Mouse (Mus musculus) hindbrain, embryonic 15.5 days (tissue): ENCODE results near the gene Elmsan1. TPM values are rescaled to one million over a fixed set of nuclear protein-coding genes. Genes with fewer than 3 reads are reported as not detected.
A peak's percentile ranks its signal among the peaks of the same experiment; 100 is the strongest.

ENCODE experiments used
- ATAC-seq: fragments of 200-750 bp; cut with Nextera tagmentation; 2 replicates; pipeline ENCODE4 v1.8.0; 2017; ENCODE audit warnings: low read depth, moderate number of reproducible peaks, moderate TSS enrichment; ENCODE audit not compliant: low FRiP score
- H3K27ac ChIP-seq: fragments of 300-500 bp; sonication (generic); replicated peaks from 2 replicates; pipeline ENCODE4 v1.5.1; 2015; ENCODE audit warnings: mild to moderate bottlenecking, inconsistent platforms
- H3K27me3 ChIP-seq: fragments of 300-500 bp; sonication (generic); 2 replicates; pipeline ENCODE4 v1.6.1; 2015; ENCODE audit warnings: control low read depth, inconsistent platforms
- H3K36me3 ChIP-seq: fragments of 300-500 bp; sonication (generic); 2 replicates; pipeline ENCODE4 v1.6.1; 2015; ENCODE audit warnings: control low read depth, inconsistent platforms
- H3K4me1 ChIP-seq: fragments of 300-500 bp; sonication (generic); replicated peaks from 2 replicates; pipeline ENCODE4 v1.6.1; 2015; ENCODE audit warnings: control low read depth, inconsistent platforms
- H3K4me2 ChIP-seq: fragments of 300-500 bp; sonication (generic); 2 replicates; pipeline ENCODE4 v1.6.1; 2015; ENCODE audit warnings: moderate library complexity, mild to moderate bottlenecking, inconsistent platforms
- H3K4me3 ChIP-seq: fragments of 300-500 bp; sonication (generic); 2 replicates; pipeline ENCODE4 v1.5.1; 2015; ENCODE audit warnings: mild to moderate bottlenecking, inconsistent platforms
- H3K9ac ChIP-seq: fragments of 300-500 bp; sonication (generic); 2 replicates; pipeline ENCODE4 v1.6.1; 2015; ENCODE audit warnings: inconsistent platforms
- H3K9me3 ChIP-seq: fragments of 300-500 bp; sonication (generic); 2 replicates; pipeline ENCODE4 v1.6.1; 2016; ENCODE audit warnings: control low read depth, inconsistent platforms
- WGBS: fragments of 180-500 bp; shearing (Covaris S2); methylation state at CpG from one replicate; pipeline ENCODE4 v1.1.7; 2015; 5-methylcytosine and 5-hydroxymethylcytosine counted together
- polyA plus RNA-seq: library from polyadenylated mRNA; unstranded; fragments of >200 nt; fragmentation: Nextera tagmentation; extraction: Ambion mirVana; gene quantifications from 2 replicates; pipeline ENCODE4 v1.2.1, GENCODE M21; 2015

Gene Elmsan1
- polyA plus RNA-seq, 1 experiment from 2014 or later, result 4.5 TPM

DNA sequence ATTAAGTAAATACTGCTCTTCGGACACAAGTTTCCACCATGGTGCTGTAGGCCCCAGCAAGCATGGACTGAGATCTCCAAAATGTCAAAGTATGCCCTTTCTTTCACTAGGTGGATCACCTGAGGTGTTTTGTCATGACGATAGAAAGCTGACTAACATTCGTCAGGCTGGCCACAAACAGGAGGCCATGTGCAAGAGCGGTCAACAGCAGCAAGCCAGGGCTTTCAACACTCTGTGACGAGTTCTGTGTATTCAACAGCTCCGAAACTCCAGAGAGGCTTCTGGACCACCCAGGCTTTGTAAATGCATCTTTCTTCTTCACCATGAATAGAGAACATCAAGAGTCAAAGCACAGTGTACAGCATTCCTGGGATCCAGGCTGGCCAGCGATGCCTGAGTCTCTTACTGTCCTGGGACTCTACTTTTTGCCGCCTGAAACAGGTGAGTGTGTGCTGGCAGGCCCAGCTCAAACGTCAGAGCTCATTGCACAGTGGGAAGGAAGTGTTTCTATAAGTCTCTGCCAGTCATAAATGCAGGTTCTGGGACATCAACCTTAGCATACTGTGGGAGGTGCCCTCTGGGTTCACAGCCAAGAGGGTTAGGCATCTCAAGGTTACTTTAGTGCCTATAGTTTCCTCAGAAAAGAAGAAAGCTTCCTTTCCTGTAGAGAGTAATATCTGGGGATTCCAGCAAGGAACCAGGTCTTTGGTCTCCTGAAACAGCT lies 7.6 kb upstream of the Elmsan1 start:
- 82% methylated on average over 9 of the region's 9 CpGs for whole genome bisulfite sequencing
- Histone ChIP-seq H3K4me2 (no peak overlapping the region), H3K4me3 (no peak overlapping the region), H3K27me3 (no peaks in the 10 kb centered on the region), H3K36me3 (no peaks in the 10 kb centered on the region), H3K9me3 (no peaks in the 10 kb centered on the region), H3K9ac (no peak overlapping the region), H3K27ac (no peak overlapping the region), H3K4me1 (peaks cover 9% of the 10 kb centered on the region)
- ATAC-seq, result no peak

DNA sequence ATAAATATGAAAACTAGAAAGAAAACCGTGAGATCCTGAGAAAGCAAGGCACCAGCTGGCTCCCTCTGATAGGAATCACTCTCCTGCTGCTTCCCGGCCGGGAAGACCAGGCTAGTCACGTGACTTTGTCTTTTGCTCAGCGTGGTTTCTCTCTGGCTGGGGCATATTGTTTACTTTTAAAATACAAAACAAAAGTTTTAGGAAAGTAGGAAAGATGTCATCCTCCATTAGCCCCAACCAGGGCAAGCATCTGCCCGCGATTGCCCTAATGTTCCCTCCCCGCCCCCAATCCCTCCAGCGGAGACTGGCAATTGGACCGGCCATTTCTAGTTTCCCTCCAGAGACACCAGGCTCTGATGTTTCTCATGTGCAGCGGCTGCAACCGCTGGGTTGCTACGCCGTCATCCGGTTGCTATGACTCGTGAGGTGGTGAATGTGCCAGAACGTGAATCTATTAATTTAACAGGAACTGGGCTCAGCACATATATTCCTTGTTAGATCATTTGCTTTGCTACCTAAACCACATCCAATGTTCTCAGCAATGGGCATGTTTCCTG lies 3.8 kb upstream of the Elmsan1 start:
- peak; percentile 29; the same call in 1 of the 2 replicates for ATAC-seq
- Histone ChIP-seq H3K36me3 (no peaks in the 10 kb centered on the region), H3K9me3 (no peaks in the 10 kb centered on the region), H3K27ac (peak overlapping the region; percentile 5), H3K4me1 (peaks cover 34% of the 10 kb centered on the region), H3K4me2 (peak overlapping the region; percentile 52), H3K4me3 (peak overlapping the region; percentile 28), H3K9ac (no peak overlapping the region), H3K27me3 (no peaks in the 10 kb centered on the region)
- 1% methylated on average over 17 of the region's 17 CpGs for WGBS

DNA sequence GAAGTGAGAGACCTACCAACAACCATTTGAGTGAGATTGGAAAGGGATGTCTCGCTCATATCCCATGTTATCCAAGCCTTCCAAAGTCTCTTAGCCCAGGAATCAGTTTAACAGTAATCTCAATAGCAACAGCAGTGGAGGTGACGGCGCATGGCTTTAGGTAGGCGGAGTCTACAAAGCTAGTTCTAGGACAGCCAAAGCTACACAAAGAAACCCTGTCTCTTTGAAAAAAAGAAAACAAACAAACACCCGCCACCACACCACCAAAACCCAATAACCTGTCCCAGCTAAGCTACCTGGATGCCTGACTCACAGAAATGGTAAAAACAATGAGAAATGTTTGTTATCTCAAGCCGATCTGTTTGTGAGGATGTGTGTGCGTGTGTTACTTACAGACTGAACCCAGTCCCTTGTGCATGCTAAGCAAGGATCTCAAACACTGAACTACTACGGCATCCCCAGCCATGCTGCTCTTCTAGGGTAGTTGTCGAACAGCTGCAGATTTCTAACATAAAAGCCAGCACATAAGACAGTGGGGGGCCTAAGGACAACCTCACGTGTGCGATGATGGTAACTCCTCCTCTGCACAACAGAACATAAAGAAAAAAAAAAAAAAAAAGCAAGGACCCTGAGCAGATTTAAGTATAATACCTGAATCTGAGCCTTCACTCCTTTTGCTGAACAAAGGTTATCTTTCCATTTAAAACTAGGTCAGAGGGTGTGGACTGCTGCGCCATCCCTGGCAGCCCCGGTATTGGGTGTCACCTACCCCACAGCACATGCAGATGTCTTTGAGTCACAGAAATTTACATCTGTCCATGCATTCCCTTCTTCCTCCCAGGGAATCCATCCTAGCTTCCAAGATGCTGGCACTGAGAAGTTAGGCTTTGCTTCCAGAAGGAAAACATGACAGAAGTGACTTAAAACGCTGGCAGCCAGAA lies 2.5 kb upstream of the Elmsan1 start:
- Histone ChIP-seq H3K9me3 (no peaks in the 10 kb centered on the region), H3K4me2 (no peak overlapping the region), H3K27ac (no peak overlapping the region), H3K27me3 (no peaks in the 10 kb centered on the region), H3K36me3 (no peaks in the 10 kb centered on the region), H3K4me3 (no peak overlapping the region), H3K4me1 (peaks cover 42% of the 10 kb centered on the region), H3K9ac (no peak overlapping the region)
- WGBS, result 73% methylated on average over 14 of the region's 14 CpGs
- no peak for ATAC-seq

DNA sequence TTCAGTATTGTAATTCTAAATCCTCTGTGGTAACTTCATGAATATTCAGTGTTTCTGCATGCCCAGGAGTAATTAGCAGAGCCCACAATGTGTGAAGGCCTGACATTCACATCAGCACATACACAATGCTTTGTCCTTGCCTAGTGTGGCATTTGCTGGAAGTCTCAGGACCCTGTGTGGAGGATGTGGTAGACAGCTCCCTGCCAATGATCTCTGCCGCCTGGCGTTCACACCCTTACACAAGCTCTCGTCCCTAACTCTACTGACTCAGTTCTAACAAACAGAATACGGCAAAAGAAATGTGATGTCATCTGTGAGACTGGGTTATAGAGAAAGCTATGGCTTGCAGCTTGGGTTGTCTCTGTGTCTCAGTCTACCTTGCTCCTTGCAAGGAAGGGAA lies 1.8 kb upstream of the Elmsan1 start:
- no peak overlapping the region for H3K4me3 ChIP-seq
- no peaks in the 10 kb centered on the region for H3K36me3 ChIP-seq
- H3K27ac ChIP-seq, result no peak overlapping the region
- WGBS, result 43% methylated on average over 4 of the region's 4 CpGs
- no peaks in the 10 kb centered on the region for H3K27me3 ChIP-seq
- no peak for ATAC-seq
- H3K4me1 ChIP-seq, result peaks cover 46% of the 10 kb centered on the region
- no peak overlapping the region for H3K4me2 ChIP-seq
- no peaks in the 10 kb centered on the region for H3K9me3 ChIP-seq
- H3K9ac ChIP-seq, result no peak overlapping the region

GRCm38 (mm10) chr12:84219121-84219561 lies 460 bp upstream of the Elmsan1 start:
- peak; percentile 27 for ATAC-seq
- WGBS, result 3% methylated on average over 14 of the region's 14 CpGs
- Histone ChIP-seq H3K27me3 (no peaks in the 10 kb centered on the region), H3K4me1 (peaks cover 49% of the 10 kb centered on the region), H3K36me3 (no peaks in the 10 kb centered on the region), H3K4me2 (peak overlapping the region; percentile 99), H3K9me3 (no peaks in the 10 kb centered on the region), H3K27ac (peak overlapping the region; percentile 74), H3K4me3 (peak overlapping the region; percentile 77), H3K9ac (peak overlapping the region; percentile 67)

GRCm38 (mm10) chr12:84217508-84218131 lies 1.1 kb downstream of the Elmsan1 start:
- peak; percentile 52; the same call in 1 of the 2 replicates for ATAC-seq
- Histone ChIP-seq H3K4me2 (peak overlapping the region; percentile 99), H3K27ac (peak overlapping the region; percentile 74), H3K4me1 (peaks cover 47% of the 10 kb centered on the region), H3K4me3 (peak overlapping the region; percentile 77), H3K27me3 (no peaks in the 10 kb centered on the region), H3K9ac (peak overlapping the region; percentile 67), H3K36me3 (no peaks in the 10 kb centered on the region), H3K9me3 (no peaks in the 10 kb centered on the region)
- 4% methylated on average over 21 of the region's 21 CpGs for WGBS

GRCm38 (mm10) chr12:84217111-84217507 lies 1.6 kb downstream of the Elmsan1 start:
- no peak for ATAC-seq
- Histone ChIP-seq H3K9ac (no peak overlapping the region), H3K4me2 (peak overlapping the region; percentile 99), H3K27ac (no peak overlapping the region), H3K4me3 (peak overlapping the region; percentile 77; the same call in 1 of the 2 replicates), H3K4me1 (peaks cover 42% of the 10 kb centered on the region), H3K36me3 (no peaks in the 10 kb centered on the region), H3K9me3 (no peaks in the 10 kb centered on the region), H3K27me3 (no peaks in the 10 kb centered on the region)
- 26% methylated on average over 4 of the region's 4 CpGs for WGBS

DNA sequence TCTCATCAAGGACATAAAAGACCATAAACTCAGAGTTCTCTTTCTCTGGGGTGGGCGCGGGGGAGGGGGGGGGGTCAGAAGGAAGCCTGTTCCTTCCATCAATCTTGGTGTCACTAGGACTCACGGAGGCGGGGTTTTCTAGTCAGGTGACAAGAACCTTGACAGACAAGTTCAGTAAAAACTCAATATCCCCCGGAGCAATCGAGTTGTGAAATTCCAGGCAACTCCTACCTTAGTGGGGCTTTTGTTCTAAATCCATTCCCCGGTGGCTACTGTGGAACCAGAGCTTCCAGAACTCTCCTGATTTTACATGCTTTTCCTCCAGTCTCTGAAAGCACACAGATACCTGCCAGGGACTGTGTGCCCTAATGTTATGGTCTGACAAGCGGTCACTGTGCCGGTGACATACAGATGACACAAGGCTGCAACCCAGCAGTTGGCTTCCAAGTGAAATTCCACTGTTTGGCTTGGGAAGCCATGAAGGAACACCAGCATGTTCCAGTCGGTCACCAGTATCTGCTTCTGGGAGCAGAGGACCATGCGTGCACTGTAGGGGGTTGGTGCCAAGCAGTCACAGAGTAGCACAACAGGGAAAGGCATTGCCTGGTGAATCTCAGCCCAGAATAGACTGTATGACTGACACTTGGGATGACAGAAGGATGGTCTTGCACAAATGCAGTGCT lies 2.8 kb downstream of the Elmsan1 start:
- WGBS, result 64% methylated on average over 10 of the region's 11 CpGs
- no peak overlapping the region for H3K27ac ChIP-seq
- no peaks in the 10 kb centered on the region for H3K27me3 ChIP-seq
- H3K9ac ChIP-seq, result no peak overlapping the region
- peaks cover 41% of the 10 kb centered on the region for H3K4me1 ChIP-seq
- no peaks in the 10 kb centered on the region for H3K9me3 ChIP-seq
- ATAC-seq, result no peak
- no peak overlapping the region for H3K4me3 ChIP-seq
- no peak overlapping the region for H3K4me2 ChIP-seq
- no peaks in the 10 kb centered on the region for H3K36me3 ChIP-seq

DNA sequence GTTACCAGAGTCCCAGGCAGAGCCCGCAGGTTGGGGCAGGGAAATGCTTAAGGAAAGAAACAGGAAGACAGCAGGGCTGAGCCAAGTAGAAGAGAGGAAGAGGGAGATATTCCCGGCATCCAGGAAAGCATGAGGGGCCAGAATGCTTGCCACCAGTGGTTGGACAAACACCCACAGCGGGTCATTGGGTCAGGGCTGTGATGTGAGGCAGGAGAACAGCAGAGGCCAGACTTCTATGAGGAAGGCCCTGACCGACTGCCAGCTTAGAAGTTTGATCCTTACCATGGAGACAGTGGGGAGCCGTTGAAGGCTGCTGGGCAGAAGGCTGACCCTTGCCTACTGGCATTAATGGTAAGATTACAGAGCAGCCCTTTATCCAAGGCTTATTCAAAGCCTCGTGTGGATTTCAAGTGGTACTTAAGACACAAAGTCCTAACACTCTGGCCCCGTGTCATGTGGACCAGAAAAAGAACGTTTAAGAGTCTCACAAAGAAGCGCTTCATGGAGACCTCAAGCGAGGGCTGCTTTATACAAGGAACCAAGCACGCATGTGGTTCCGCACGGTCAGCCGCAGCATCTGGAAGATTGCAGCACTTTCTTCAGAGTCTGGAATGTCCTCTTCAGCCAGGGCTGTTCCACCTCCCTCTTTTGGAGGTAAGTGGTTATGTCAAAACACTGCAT lies 4.0 kb downstream of the Elmsan1 start:
- Histone ChIP-seq H3K4me1 (peaks cover 33% of the 10 kb centered on the region), H3K9ac (no peak overlapping the region), H3K4me3 (no peak overlapping the region), H3K27ac (no peak overlapping the region), H3K27me3 (no peaks in the 10 kb centered on the region), H3K36me3 (no peaks in the 10 kb centered on the region), H3K4me2 (no peak overlapping the region), H3K9me3 (no peaks in the 10 kb centered on the region)
- no peak for ATAC-seq
- 62% methylated on average over 14 of the region's 14 CpGs for WGBS

DNA sequence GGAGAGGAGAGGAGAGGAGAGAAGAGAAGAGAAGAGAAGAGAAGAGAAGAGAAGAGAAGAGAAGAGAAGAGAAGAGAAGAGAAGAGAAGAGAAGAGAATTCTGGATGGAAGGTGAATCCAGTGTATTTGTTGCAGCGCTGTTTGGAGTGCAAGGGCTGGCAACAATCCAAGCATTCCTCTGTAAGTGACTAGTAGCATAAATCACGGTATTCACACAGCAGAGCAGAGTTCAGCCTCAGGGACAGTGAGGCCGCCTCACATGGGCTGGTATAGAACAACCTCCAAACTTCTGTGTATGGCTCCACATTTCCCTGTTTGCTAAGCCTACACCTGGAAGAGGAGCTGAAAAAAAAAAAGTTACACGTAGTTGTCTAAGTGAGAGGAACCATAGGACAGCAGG lies 6.4 kb downstream of the Elmsan1 start:
- Histone ChIP-seq H3K4me3 (no peak overlapping the region), H3K9ac (no peak overlapping the region), H3K36me3 (no peaks in the 10 kb centered on the region), H3K4me2 (no peak overlapping the region), H3K4me1 (peaks cover 13% of the 10 kb centered on the region), H3K27ac (no peak overlapping the region), H3K9me3 (no peaks in the 10 kb centered on the region), H3K27me3 (no peaks in the 10 kb centered on the region)
- 32% methylated on average over 4 of the region's 4 CpGs for WGBS
- ATAC-seq, result no peak

DNA sequence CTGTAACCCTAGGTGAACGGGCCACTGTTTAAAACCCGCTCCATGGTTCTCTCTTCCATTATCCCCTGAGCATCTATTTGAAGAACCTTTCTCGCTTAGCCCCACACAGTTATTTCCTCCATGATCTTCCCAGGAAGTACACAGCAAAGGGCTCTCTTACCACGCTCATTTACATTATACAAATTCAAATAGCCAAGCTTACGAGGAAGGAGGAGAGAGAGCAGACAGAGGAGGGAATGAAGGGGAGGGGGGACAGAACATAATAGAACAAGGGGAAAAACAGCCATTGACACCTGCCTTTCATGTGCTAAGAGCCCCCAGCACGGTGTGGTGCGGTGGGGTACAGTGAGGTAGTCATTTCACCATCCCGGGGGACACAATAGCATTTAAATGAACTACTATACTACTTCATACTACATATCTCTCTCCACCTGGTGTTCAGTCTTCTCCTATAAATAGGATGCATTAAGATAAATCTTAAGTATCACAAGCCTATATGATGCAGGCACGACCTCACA lies 7.6 kb downstream of the Elmsan1 start:
- Histone ChIP-seq H3K9me3 (no peaks in the 10 kb centered on the region), H3K27me3 (no peaks in the 10 kb centered on the region), H3K36me3 (no peaks in the 10 kb centered on the region), H3K9ac (no peak overlapping the region), H3K4me3 (no peak overlapping the region), H3K4me1 (peaks cover 6% of the 10 kb centered on the region; the same call in 1 of the 2 replicates), H3K4me2 (no peak overlapping the region), H3K27ac (no peak overlapping the region)
- no peak for ATAC-seq
- WGBS, result 52% methylated on average over 9 of the region's 9 CpGs
